Mouse (Mus musculus) hindbrain, embryonic 12.5 days (tissue): ENCODE measurements around the gene Smad3. TPM values are rescaled to one million over a fixed set of nuclear protein-coding genes. Genes with fewer than 3 reads are reported as not detected.

Experiments used
- ATAC-seq: fragments of 200-750 bp; cut with Nextera tagmentation; 2 replicates; pipeline ENCODE4 v1.8.0; 2017; ENCODE audit warnings: moderate TSS enrichment; ENCODE audit not compliant: low FRiP score
- H3K27ac ChIP-seq: fragments of 300-500 bp; sonication (generic); 2 replicates; pipeline ENCODE4 v1.5.1; 2016; ENCODE audit warnings: mild to moderate bottlenecking
- H3K27me3 ChIP-seq: fragments of 300-500 bp; sonication (generic); 2 replicates; pipeline ENCODE4 v1.6.1; 2016; ENCODE audit warnings: mild to moderate bottlenecking
- H3K36me3 ChIP-seq: fragments of 300-500 bp; sonication (generic); 2 replicates; pipeline ENCODE4 v1.6.1; 2016; ENCODE audit warnings: mild to moderate bottlenecking
- H3K4me1 ChIP-seq: fragments of 300-500 bp; sonication (generic); 2 replicates; pipeline ENCODE4 v1.6.1; 2016
- H3K4me2 ChIP-seq: fragments of 300-500 bp; sonication (generic); replicated peaks from 2 replicates; pipeline ENCODE4 v1.6.1; 2016; ENCODE audit warnings: mild to moderate bottlenecking
- H3K4me3 ChIP-seq: fragments of 300-500 bp; sonication (generic); 2 replicates; pipeline ENCODE4 v1.5.1; 2016; ENCODE audit warnings: mild to moderate bottlenecking
- H3K9ac ChIP-seq: fragments of 300-500 bp; sonication (generic); 2 replicates; pipeline ENCODE4 v1.6.1; 2016; ENCODE audit warnings: mild to moderate bottlenecking, moderate library complexity
- H3K9me3 ChIP-seq: fragments of 300-500 bp; sonication (generic); replicated peaks from 2 replicates; pipeline ENCODE4 v1.6.1; 2016; ENCODE audit warnings: mild to moderate bottlenecking
- WGBS: fragments of 180-500 bp; shearing (Covaris S2); methylation state at CpG from one replicate; pipeline ENCODE4 v1.1.7; 2016; 5-methylcytosine and 5-hydroxymethylcytosine counted together
- polyA plus RNA-seq: library from polyadenylated mRNA; unstranded; fragments of >200 nt; fragmentation: Nextera tagmentation; extraction: Ambion mirVana; gene quantifications from 2 replicates; pipeline ENCODE4 v1.2.1, GENCODE M21; 2016

Smad3 gene
- polyA plus RNA-seq, 1 experiment from 2014 or later = 25.4 TPM

DNA sequence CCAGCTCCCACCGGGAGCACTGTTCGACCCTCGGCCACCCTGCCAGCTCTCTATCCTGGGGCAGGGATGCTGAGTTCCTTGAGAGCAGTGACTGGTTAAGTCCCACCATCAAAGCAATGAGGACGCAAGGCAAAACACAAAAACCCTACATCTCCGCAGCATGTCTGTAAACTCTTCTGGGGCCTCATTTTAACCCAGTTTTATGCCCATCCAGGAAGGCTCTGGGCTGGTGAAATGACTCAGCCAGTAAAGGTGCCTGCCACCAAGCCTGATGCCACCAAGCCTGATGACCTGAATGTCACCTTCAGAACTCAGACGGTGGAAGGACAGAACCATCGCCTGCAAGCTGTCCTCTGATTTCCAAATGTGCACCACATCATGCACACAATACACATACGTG lies 4.4 kb downstream of the Smad3 start:
- no peak for ATAC-seq
- Histone ChIP-seq H3K27ac (no peak overlapping the region), H3K4me3 (no peak overlapping the region), H3K4me2 (no peak overlapping the region; the same call in 1 of the 2 replicates), H3K36me3 (0 out of 2 replicates have a peak, but pooled peaks cover 2% of the 10 kb centered on the region), H3K9ac (no peak overlapping the region), H3K27me3 (no peaks in the 10 kb centered on the region), H3K9me3 (no peaks in the 10 kb centered on the region), H3K4me1 (peaks cover 70% of the 10 kb centered on the region)
- WGBS = 79% methylated on average over 8 of the region's 8 CpGs

DNA sequence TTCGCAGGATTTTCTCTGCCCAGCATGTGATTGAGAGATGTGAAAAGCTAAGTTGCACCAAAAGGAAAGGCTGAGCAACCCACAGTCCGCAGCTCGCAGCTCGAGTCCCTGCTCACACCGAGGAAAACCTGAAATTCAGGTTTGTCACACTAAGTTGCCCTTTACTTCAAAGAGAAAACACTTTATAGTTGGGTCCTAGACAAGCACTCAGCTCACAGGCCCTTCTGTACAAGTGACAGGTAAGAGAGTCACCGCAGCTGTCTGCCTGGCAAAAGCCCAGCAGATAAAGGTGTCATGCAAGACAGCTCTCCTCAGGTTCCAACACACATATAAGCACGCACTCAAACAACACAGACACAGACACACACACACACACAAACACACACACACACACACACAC lies 5.2 kb downstream of the Smad3 start:
- H3K27ac ChIP-seq = no peak overlapping the region
- H3K36me3 ChIP-seq = 0 out of 2 replicates have a peak, but pooled peaks cover 2% of the 10 kb centered on the region
- H3K9me3 ChIP-seq = no peaks in the 10 kb centered on the region
- no peak overlapping the region for H3K9ac ChIP-seq
- H3K4me2 ChIP-seq = no peak overlapping the region
- no peak overlapping the region for H3K4me3 ChIP-seq
- H3K27me3 ChIP-seq = no peaks in the 10 kb centered on the region
- ATAC-seq = no peak
- peaks cover 76% of the 10 kb centered on the region for H3K4me1 ChIP-seq
- WGBS = 77% methylated on average over 7 of the region's 7 CpGs

DNA sequence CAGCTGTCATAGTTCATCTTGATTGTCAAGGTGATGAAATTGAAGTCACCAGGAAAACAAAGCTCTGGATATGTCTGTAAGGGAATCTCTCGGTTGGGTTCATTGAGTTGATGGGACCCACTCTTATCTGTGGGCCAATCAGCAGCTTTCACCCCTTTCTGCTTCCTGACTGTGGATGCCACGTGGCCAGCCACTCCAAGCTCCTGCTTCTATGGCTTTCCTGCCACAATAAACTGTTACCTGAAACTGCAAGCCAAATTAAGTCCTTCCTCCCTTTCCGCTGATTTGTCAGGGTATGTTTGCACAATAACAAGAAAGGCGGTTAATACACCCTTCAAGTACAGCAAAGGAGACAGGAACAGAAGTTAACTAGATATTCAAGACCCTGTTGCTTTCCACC lies 6.5 kb downstream of the Smad3 start:
- H3K4me3 ChIP-seq = no peak overlapping the region
- H3K27ac ChIP-seq = no peak overlapping the region
- WGBS = 73% methylated on average over 4 of the region's 4 CpGs
- H3K9me3 ChIP-seq = no peaks in the 10 kb centered on the region
- no peak overlapping the region for H3K4me2 ChIP-seq
- no peak for ATAC-seq
- H3K4me1 ChIP-seq = peaks cover 76% of the 10 kb centered on the region
- 0 out of 2 replicates have a peak, but pooled peaks cover 2% of the 10 kb centered on the region for H3K36me3 ChIP-seq
- no peak overlapping the region for H3K9ac ChIP-seq
- H3K27me3 ChIP-seq = no peaks in the 10 kb centered on the region

DNA sequence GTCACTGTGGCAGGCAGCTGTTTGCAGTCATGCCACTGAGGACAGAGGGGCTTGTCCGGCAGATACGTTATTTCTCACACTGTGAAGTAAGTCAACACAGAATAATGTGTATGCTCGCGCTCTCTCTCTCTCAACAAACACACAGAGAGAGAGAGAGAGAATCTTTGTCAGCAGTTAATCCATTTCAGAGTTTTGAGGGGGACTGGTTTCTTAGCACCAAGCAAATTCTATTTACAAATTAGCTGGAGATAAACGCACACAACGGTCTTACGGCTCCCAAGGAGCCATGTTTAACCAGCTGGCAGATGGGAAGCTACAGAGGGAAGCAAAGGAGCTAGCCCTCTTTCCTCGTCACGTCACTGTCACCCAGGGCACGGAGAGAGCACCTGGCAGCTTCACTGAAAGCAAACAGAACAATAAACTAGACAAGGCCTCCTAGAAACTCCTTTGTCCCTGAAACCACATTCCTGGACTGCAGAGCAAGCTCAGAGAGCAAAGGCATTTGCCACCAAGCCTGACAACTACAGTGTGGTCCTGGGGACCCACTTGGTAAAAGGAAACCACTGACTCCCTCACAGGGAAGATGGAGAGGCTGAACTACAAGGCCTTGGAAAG lies 7.3 kb downstream of the Smad3 start:
- peak overlapping the region; percentile 55; the same call in 1 of the 2 replicates for H3K27ac ChIP-seq
- WGBS = 24% methylated on average over 10 of the region's 10 CpGs

DNA sequence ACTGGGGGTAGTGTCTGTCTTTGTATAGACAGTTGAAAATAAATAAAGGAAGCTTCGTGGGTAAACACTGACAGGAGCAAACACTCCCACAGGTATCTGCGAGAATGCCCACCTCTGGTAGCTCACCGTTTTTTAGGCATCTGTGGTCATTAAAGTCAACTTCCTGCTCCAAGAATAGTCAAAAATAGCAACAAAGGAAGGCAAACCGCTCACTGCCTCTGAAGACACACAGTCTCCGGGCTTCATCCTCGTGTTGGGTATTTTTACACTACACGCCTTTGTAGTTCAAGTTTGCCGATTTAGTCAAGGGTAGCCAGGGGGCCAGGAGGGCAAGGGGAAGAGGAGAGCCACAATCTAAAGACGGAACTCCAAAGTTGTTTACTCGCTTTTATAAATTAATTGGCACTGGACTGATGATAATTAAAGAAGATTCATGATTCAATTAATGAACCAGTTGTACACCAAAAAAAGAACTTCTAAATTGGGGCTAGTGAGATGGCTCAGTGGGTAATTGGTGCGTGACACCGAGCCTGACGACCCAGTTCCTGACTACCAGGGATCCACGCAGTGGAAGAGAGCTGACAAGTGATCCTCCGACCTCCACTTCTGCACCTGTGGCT lies 8.4 kb downstream of the Smad3 start:
- H3K36me3 ChIP-seq = 0 out of 2 replicates have a peak, but pooled peaks cover 2% of the 10 kb centered on the region
- no peaks in the 10 kb centered on the region for H3K9me3 ChIP-seq
- H3K27ac ChIP-seq = no peak overlapping the region
- 56% methylated on average over 15 of the region's 15 CpGs for WGBS
- no peak overlapping the region for H3K4me3 ChIP-seq
- H3K9ac ChIP-seq = no peak overlapping the region
- no peaks in the 10 kb centered on the region for H3K27me3 ChIP-seq
- H3K4me2 ChIP-seq = no peak overlapping the region
- H3K4me1 ChIP-seq = peaks cover 74% of the 10 kb centered on the region
- ATAC-seq = no peak

More for the DNA sequence above, 7.3 kb downstream of the Smad3 start:
- no peak for ATAC-seq
- H3K36me3 ChIP-seq = 0 out of 2 replicates have a peak, but pooled peaks cover 2% of the 10 kb centered on the region
- no peak overlapping the region for H3K4me2 ChIP-seq
- H3K4me3 ChIP-seq = no peak overlapping the region
- peaks cover 76% of the 10 kb centered on the region for H3K4me1 ChIP-seq
- H3K9ac ChIP-seq = no peak overlapping the region
- H3K27me3 ChIP-seq = no peaks in the 10 kb centered on the region
- no peaks in the 10 kb centered on the region for H3K9me3 ChIP-seq

DNA sequence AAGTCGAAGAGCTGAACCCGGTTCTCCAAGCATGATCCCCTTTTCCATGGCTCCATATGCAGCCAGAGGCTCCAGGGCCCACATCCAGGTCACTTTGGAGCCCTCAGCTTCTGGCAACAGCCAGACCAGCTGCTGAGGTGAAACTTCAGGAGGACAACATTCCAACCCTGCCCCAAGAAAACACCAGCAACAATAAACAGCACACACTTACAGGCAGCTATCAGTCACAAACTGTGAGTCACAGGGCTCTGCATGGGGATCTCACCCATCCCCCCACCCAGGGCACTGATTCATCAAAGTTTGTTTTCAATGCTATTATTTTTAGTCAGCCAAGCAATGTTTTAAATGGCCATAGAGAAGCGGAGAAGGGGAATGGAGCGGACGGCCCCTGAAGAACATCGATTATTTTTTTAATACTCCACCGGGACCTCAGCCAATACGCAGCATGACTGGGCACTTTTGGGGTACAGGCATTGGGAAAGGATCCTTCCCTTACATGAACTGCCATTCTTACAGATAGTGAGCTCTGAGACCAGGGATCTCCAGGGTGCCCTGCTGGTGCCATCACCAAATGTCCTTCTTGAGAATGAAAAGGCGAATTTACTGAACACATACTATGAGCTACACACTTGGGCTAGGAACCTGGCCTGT lies 10.0 kb downstream of the Smad3 start:
- Histone ChIP-seq H3K9ac (no peak overlapping the region), H3K9me3 (no peaks in the 10 kb centered on the region), H3K4me2 (no peak overlapping the region), H3K4me1 (peaks cover 73% of the 10 kb centered on the region), H3K4me3 (no peak overlapping the region), H3K36me3 (0 out of 2 replicates have a peak, but pooled peaks cover 2% of the 10 kb centered on the region), H3K27ac (no peak overlapping the region), H3K27me3 (no peaks in the 10 kb centered on the region)
- ATAC-seq = no peak
- WGBS = 75% methylated on average over 9 of the region's 9 CpGs

DNA sequence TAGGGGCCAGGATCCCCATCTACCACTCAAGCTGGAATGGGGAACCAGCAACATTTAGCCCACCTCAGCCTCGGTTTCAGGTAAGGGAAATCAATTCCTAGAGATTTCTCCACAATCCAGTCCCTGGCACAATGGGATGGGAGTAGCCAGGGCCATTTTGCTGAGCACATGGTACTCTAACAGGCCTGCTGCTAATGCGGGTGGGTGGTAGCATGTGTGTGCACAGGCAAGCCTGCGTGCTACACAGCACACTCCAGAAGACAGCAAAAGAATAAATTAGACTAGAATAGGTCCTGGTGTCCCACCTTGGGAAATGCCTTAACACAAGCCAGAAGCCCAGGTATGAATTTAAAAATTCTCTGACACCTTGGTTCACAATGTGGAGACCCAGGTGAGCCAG lies 10.8 kb downstream of the Smad3 start:
- 93% methylated on average over 3 of the region's 3 CpGs for WGBS
- Histone ChIP-seq H3K27ac (no peak overlapping the region), H3K9ac (no peak overlapping the region), H3K4me2 (no peak overlapping the region), H3K4me3 (no peak overlapping the region), H3K4me1 (peaks cover 74% of the 10 kb centered on the region), H3K36me3 (0 out of 2 replicates have a peak, but pooled peaks cover 2% of the 10 kb centered on the region), H3K27me3 (no peaks in the 10 kb centered on the region), H3K9me3 (no peaks in the 10 kb centered on the region)
- no peak for ATAC-seq

DNA sequence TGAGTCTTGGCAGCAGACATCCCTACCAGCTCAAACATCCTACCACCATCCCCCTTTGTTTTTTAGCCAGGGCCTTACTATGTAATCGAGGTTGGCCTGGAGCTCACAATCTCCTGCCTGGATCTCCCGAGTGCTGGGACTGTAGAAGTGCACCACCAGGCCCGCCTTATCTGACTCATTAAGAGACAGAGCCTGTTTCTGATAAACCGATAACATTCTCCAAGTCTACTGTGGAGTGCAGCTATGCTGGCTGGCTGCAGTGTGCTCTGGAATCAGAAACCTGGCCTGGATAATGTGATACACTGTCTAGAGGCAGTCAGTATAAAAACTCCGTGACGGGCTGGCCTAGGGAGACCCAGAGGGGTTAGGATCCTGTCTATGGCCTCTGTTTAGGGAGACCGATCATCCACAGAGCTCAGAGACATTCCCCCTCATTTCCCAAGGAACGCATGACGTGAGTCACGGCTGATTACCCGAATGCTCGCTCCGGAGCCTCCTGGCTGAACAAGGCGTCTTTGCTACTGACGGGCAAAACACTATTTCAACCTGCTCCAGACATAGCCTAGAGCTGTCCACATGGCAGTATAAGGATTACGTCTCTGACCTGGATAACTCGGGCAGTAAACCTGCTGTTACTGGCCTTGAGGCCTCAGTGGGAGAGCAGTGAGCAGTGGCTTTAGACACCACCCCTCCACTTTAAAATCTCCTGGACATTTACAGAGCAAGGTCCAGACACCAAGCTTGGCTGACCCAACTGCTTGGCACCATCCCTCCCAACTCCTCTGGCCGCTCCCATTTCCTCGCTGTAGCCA lies 11.8 kb downstream of the Smad3 start:
- H3K4me2 ChIP-seq = peak overlapping the region; percentile 8; the same call in 1 of the 2 replicates

DNA sequence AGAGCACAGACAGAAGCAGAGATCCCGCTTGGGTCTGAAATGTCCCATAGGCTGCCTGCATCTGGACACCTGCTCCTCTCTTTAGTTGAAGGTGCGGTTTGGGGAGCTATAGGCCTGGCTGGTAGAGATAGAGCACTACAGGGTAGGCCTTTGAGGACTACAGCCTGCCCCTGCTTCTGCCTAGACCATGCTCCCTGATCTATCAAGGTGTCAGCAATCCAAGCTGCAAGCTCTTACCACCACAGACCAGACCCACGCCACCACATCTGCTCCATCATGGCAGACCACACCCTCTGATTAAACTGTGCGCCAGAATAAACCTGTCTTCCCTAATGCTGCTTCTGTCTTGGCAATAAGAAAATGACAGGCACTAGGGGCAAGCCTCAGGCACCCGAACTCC lies 13.2 kb downstream of the Smad3 start:
- WGBS = 89% methylated on average over 5 of the region's 5 CpGs
- ATAC-seq = no peak
- Histone ChIP-seq H3K27me3 (no peaks in the 10 kb centered on the region), H3K4me1 (peaks cover 69% of the 10 kb centered on the region), H3K9ac (no peak overlapping the region), H3K9me3 (no peaks in the 10 kb centered on the region), H3K4me3 (no peak overlapping the region), H3K4me2 (no peak overlapping the region), H3K27ac (no peak overlapping the region; the same call in 1 of the 2 replicates), H3K36me3 (no peaks in the 10 kb centered on the region)

More for the DNA sequence above, 11.8 kb downstream of the Smad3 start:
- H3K27me3 ChIP-seq = no peaks in the 10 kb centered on the region
- H3K27ac ChIP-seq = peak overlapping the region; percentile 55; the same call in 1 of the 2 replicates
- peaks cover 79% of the 10 kb centered on the region for H3K4me1 ChIP-seq
- H3K36me3 ChIP-seq = no peaks in the 10 kb centered on the region
- peak; percentile 41; the same call in 1 of the 2 replicates for ATAC-seq
- WGBS = 51% methylated on average over 19 of the region's 19 CpGs
- H3K4me3 ChIP-seq = no peak overlapping the region
- H3K9ac ChIP-seq = no peak overlapping the region
- no peaks in the 10 kb centered on the region for H3K9me3 ChIP-seq

DNA sequence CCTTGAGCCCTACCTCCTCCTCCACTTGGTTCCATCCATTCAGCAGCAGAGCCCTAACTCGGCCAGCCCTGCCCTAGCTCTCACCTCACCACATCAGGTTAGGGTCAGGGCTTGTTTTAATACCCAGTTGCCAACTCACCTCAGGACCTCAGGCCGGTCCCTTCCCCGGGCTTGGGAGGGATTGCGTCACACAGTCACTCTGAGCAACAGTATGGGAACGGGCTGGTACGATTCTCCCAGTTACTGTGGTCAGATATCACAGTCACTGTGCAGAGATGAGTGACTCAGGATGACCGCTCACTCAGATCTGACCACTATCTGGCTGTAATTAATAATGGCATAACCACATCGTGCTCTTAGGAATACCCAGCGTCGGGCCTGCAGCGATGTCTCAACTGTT lies 14.0 kb downstream of the Smad3 start:
- peaks cover 64% of the 10 kb centered on the region for H3K4me1 ChIP-seq
- no peak overlapping the region for H3K27ac ChIP-seq
- ATAC-seq = no peak
- no peaks in the 10 kb centered on the region for H3K36me3 ChIP-seq
- 90% methylated on average over 11 of the region's 11 CpGs for WGBS
- H3K4me2 ChIP-seq = no peak overlapping the region
- H3K4me3 ChIP-seq = no peak overlapping the region
- no peaks in the 10 kb centered on the region for H3K9me3 ChIP-seq
- H3K27me3 ChIP-seq = no peaks in the 10 kb centered on the region
- H3K9ac ChIP-seq = no peak overlapping the region

DNA sequence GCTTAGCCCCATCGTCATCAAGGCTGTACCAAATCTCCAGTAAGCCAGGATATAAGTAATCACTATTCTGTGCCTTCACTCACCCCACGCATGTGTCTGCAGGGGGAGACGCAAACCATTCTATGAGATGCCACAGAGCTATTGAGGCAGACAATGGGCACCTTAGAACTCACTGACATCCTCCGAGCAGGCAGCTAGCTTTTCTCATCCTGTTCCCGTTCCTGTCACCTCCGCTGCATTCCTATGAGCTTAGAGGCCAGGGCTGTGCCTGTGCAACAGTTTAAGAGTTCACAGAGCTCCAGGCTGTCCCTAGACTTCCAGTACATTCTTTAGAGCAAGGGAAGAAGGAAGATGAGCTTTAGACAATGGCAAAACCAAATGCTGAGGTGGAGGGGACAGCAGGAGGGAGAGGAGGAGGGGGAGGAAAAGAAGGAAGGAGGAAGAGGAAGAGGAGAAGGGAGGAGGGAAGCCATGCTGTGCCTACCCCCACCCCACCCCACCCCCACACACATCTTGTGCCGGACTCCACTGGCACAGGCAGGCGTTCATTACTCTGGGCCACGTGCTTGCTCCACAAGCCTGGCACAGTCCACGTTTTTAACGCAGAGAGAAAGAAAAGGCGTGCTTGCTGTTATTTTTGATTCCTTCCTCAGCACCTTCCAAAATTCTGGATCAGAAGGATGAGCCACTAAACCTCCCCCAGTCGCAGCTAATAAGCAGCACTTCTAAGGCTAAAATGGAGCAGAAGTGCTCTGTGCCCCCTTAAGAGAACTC lies 14.7 kb downstream of the Smad3 start:
- H3K27ac ChIP-seq = no peak overlapping the region
- H3K36me3 ChIP-seq = no peaks in the 10 kb centered on the region
- no peaks in the 10 kb centered on the region for H3K27me3 ChIP-seq
- WGBS = 51% methylated on average over 13 of the region's 13 CpGs
- no peak for ATAC-seq
- peaks cover 67% of the 10 kb centered on the region for H3K4me1 ChIP-seq
- H3K4me3 ChIP-seq = no peak overlapping the region
- no peak overlapping the region for H3K9ac ChIP-seq
- no peaks in the 10 kb centered on the region for H3K9me3 ChIP-seq
- H3K4me2 ChIP-seq = no peak overlapping the region
